Mouse (Mus musculus) liver, embryonic 14.5 days (tissue): ENCODE results near the gene Shd.

Experiments
- CTCF ChIP-seq: IDR thresholded peaks from 2 replicates; pipeline ENCODE4 v1.5.1; 2016; ENCODE audit warnings: antibody characterized with exemption, low read depth, control low read depth
- EP300 ChIP-seq: IDR thresholded peaks from 2 replicates; pipeline ENCODE4 v1.6.1; 2016; ENCODE audit warnings: antibody characterized with exemption, low read depth

- TF ChIP-seq CTCF = no peak
- TF ChIP-seq EP300 = no peak
These were observed 21.6 kb upstream of the Shd start for GRCm38 (mm10) chr17:55948647-55949046.
